Mouse (Mus musculus): Measurements from ENCODE around the gene Xylt1. TPM values are rescaled to one million over a fixed set of nuclear protein-coding genes. Genes with fewer than 3 reads are reported as not detected.

Gene Xylt1
- polyA plus RNA-seq, 1 experiment from 2014 or later = 1.1 TPM

DNA sequence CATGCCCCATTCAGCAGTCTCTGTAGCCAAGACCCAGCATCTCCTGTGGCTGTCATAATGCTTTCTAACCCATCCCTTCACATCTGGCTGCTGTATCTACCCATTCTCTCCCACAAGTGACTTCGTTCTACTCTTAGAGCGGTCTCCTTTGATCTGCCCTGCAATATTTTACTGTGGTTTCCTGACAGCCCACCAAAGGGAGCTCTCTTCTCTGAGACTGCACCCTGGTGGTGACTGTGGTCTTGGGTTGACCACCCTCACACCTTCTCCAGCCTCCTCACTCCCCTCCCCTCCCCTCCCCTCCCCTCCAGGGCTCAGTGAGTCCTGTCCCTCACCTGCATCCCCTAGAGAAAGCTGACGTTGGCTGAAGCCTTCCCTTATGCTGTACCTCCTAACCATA is 178.3 kb downstream of the Xylt1 start:
- Histone ChIP-seq H3K4me2 (ENCODE audit: low read depth, low read length) (no peak overlapping the region), H3K36me3 (ENCODE audit: control insufficient read depth, insufficient read depth) (no peaks in the 10 kb centered on the region), H3K27me3 (ENCODE audit: control insufficient read depth, insufficient read depth, low read length) (no peaks in the 10 kb centered on the region), H3K4me3 (ENCODE audit: low read length) (no peak overlapping the region), H3K9me3 (replicated peaks; ENCODE audit: control insufficient read depth, low read length) (no peaks in the 10 kb centered on the region), H3K9ac (ENCODE audit: low read length) (no peak overlapping the region), H3K27ac (ENCODE audit: low read length) (no peak overlapping the region), H3K4me1 (ENCODE audit: control insufficient read depth, insufficient read depth, low read length) (peaks cover 11% of the 10 kb centered on the region)
- ATAC-seq (replicated peaks; ENCODE audit: extremely low read depth, insufficient read depth, low FRiP score) = no peak; the same call in 1 of the 2 replicates
- WGBS = 75% methylated on average over 3 of the region's 3 CpGs

DNA sequence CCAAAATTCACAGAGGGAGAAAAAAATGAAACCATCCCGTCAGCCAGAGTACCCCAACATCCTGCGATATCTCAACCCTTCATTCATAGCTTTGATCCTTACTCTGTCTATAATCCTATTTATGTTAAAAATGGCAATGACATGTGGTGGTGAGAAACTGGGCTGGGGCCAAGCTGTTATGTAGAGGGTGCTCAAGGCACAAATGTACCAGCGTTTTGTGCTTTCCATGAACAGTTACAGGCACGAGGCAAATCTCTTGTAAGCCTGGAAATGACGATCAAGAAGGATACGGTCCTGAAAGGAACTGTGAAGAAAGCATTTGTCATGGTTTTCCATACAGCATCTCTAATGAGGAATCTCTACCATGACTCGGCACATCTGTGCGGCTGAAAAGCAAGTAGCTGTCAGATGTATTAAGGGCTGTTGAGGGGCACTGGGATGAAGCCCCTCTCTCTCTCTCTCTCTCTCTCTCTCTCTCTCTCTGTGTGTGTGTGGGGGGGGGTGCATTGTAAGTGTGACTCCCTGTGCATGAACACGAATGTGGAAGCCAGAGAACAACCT is 183.2 kb downstream of the Xylt1 start:
- no peak overlapping the region for H3K4me3 ChIP-seq (ENCODE audit: low read length)
- 79% methylated on average over 9 of the region's 9 CpGs for WGBS
- no peak for ATAC-seq (replicated peaks; ENCODE audit: extremely low read depth, insufficient read depth, low FRiP score)
- no peak overlapping the region for H3K4me2 ChIP-seq (ENCODE audit: low read depth, low read length)
- H3K9ac ChIP-seq (ENCODE audit: low read length) = no peak overlapping the region
- no peaks in the 10 kb centered on the region for H3K4me1 ChIP-seq (ENCODE audit: control insufficient read depth, insufficient read depth, low read length)
- H3K27me3 ChIP-seq (ENCODE audit: control insufficient read depth, insufficient read depth, low read length) = no peaks in the 10 kb centered on the region
- no peaks in the 10 kb centered on the region for H3K36me3 ChIP-seq (ENCODE audit: control insufficient read depth, insufficient read depth)
- H3K9me3 ChIP-seq (replicated peaks; ENCODE audit: control insufficient read depth, low read length) = no peaks in the 10 kb centered on the region
- H3K27ac ChIP-seq (ENCODE audit: low read length) = no peak overlapping the region

DNA sequence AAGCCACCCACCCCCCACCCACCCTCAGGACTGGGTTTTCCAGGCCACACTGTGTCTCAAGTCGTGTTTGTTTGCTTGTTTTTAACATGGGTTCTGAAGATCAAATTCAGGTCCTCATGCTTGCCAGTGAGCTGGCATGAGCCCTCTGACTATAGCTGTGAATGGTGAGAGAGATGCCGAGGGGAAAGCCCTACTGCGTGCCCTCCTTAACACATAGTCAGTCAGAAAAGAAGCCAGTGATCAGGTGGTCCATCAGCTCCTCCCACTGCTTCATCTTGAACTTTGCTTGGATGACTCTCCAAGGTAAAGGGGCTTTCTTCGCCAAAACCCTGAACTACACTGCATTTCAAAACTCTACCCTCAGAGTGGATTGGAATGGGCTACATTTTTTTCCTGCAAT is 183.8 kb downstream of the Xylt1 start:
- no peak for ATAC-seq (replicated peaks; ENCODE audit: extremely low read depth, insufficient read depth, low FRiP score)
- Histone ChIP-seq H3K4me1 (ENCODE audit: control insufficient read depth, insufficient read depth, low read length) (no peaks in the 10 kb centered on the region), H3K27me3 (ENCODE audit: control insufficient read depth, insufficient read depth, low read length) (no peaks in the 10 kb centered on the region), H3K27ac (ENCODE audit: low read length) (no peak overlapping the region), H3K36me3 (ENCODE audit: control insufficient read depth, insufficient read depth) (no peaks in the 10 kb centered on the region), H3K9me3 (replicated peaks; ENCODE audit: control insufficient read depth, low read length) (no peaks in the 10 kb centered on the region), H3K9ac (ENCODE audit: low read length) (no peak overlapping the region), H3K4me2 (ENCODE audit: low read depth, low read length) (no peak overlapping the region), H3K4me3 (ENCODE audit: low read length) (no peak overlapping the region)
- 80% methylated on average over 4 of the region's 4 CpGs for WGBS

DNA sequence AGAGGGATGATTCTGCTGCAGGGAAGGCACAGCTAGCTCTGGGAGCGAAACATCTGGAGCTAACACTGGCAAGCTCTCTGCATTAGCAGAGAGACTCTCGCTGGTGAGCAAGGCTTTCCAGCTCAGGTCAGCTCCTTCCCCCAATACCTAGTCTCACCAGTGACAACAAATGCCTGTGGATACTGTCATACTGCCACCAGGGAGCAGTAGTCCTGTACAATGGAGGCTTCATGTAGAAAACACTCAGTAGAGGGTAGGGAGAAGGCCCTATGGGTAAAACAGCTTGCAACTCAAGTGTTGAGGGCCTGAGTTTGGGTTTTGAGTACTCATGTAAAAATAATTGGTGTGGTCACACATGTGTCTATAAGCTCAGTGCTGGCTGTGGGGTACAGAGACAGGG is 185.3 kb downstream of the Xylt1 start:
- Histone ChIP-seq H3K9me3 (replicated peaks; ENCODE audit: control insufficient read depth, low read length) (no peaks in the 10 kb centered on the region), H3K9ac (ENCODE audit: low read length) (no peak overlapping the region), H3K27ac (ENCODE audit: low read length) (no peak overlapping the region), H3K4me1 (ENCODE audit: control insufficient read depth, insufficient read depth, low read length) (no peaks in the 10 kb centered on the region), H3K27me3 (ENCODE audit: control insufficient read depth, insufficient read depth, low read length) (no peaks in the 10 kb centered on the region), H3K4me2 (ENCODE audit: low read depth, low read length) (no peak overlapping the region), H3K4me3 (ENCODE audit: low read length) (no peak overlapping the region), H3K36me3 (ENCODE audit: control insufficient read depth, insufficient read depth) (no peaks in the 10 kb centered on the region)
- 70% methylated on average over 2 of the region's 2 CpGs for WGBS
- ATAC-seq (replicated peaks; ENCODE audit: extremely low read depth, insufficient read depth, low FRiP score) = no peak

DNA sequence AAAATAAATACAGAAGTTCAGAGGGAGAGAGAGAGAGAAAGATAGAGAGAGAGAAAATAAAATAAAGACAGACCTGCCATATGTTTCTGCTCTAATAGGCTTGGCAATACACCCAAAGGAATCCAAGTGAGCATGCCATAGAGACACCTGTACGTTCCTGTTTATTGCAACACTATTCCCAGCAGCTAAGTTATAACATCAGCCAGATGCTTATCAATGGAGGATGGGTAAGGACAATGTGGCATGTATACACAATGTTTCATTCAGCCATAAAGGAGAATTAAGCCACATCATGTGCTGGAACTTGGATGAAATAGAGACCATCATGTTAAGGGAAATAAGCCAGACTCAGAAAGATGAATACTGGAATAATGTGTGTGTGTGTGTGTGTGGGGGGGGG is 186.1 kb downstream of the Xylt1 start:
- Histone ChIP-seq H3K4me2 (ENCODE audit: low read depth, low read length) (no peak overlapping the region), H3K9me3 (replicated peaks; ENCODE audit: control insufficient read depth, low read length) (no peaks in the 10 kb centered on the region), H3K4me1 (ENCODE audit: control insufficient read depth, insufficient read depth, low read length) (no peaks in the 10 kb centered on the region), H3K27me3 (ENCODE audit: control insufficient read depth, insufficient read depth, low read length) (no peaks in the 10 kb centered on the region), H3K9ac (ENCODE audit: low read length) (no peak overlapping the region), H3K36me3 (ENCODE audit: control insufficient read depth, insufficient read depth) (no peaks in the 10 kb centered on the region), H3K27ac (ENCODE audit: low read length) (no peak overlapping the region), H3K4me3 (ENCODE audit: low read length) (no peak overlapping the region)
- 81% methylated on average over 1 of the region's 1 CpGs for WGBS
- no peak for ATAC-seq (replicated peaks; ENCODE audit: extremely low read depth, insufficient read depth, low FRiP score)

DNA sequence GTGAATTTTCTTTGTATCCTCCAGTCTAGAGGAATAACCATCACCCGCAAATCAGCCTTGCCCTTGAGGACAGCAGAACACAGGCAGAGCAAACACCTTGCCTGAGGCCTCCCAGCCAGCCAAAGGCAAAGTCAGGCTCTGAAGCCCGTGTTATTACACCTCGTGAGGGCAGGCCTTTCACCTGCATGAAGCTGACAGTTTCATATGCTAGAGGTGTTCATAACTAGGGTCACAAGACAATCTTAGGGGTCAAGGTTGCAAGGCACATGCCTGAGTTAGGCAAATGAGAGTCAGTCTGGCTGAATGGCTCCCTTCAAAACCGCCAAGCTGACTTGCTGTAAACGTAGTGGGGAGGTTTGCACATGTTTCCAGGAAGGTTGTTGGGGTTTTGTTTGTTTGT is 186.5 kb downstream of the Xylt1 start:
- Histone ChIP-seq H3K36me3 (ENCODE audit: control insufficient read depth, insufficient read depth) (no peaks in the 10 kb centered on the region), H3K27me3 (ENCODE audit: control insufficient read depth, insufficient read depth, low read length) (no peaks in the 10 kb centered on the region), H3K4me2 (ENCODE audit: low read depth, low read length) (no peak overlapping the region), H3K4me3 (ENCODE audit: low read length) (no peak overlapping the region), H3K27ac (ENCODE audit: low read length) (no peak overlapping the region), H3K4me1 (ENCODE audit: control insufficient read depth, insufficient read depth, low read length) (no peaks in the 10 kb centered on the region), H3K9me3 (replicated peaks; ENCODE audit: control insufficient read depth, low read length) (no peaks in the 10 kb centered on the region), H3K9ac (ENCODE audit: low read length) (no peak overlapping the region)
- WGBS = 76% methylated on average over 5 of the region's 5 CpGs
- no peak for ATAC-seq (replicated peaks; ENCODE audit: extremely low read depth, insufficient read depth, low FRiP score)

DNA sequence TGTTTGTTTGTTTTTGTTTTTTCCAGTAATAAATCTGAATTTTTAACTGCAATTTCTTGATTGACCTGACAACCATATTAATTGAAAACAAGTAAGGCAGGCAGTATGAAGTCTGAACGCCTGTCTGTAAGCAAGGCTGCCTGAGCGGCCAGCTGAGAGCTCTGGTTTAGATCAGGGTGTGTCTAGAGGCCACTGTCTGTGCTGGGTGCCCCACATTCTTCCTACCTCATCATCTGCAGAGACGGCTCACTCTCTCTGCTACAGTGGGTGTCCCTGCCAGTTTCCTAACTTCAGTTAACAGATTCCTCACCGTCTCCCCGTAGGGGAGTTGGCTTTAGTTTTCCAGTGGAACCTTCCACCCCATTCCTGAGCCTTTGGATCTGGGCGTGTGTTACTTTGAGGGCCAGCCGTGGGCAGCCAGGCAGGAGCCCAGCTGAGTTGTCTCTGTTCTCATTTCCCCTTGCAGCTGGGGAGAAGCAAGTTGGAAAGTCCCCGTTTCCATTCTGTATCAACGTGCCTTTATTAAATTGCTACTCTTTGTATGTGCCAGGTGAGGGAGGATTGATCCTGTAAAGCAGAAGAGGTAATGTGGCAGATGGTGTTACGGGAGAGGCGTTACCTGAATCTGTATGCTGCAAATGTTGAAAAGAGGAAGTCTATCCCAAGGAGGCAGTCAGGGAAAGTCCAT is 187.0 kb downstream of the Xylt1 start:
- Histone ChIP-seq H3K9ac (ENCODE audit: low read length) (no peak overlapping the region), H3K36me3 (ENCODE audit: control insufficient read depth, insufficient read depth) (no peaks in the 10 kb centered on the region), H3K4me2 (ENCODE audit: low read depth, low read length) (no peak overlapping the region), H3K9me3 (replicated peaks; ENCODE audit: control insufficient read depth, low read length) (no peaks in the 10 kb centered on the region), H3K27me3 (ENCODE audit: control insufficient read depth, insufficient read depth, low read length) (no peaks in the 10 kb centered on the region), H3K4me3 (ENCODE audit: low read length) (no peak overlapping the region), H3K27ac (ENCODE audit: low read length) (no peak overlapping the region), H3K4me1 (ENCODE audit: control insufficient read depth, insufficient read depth, low read length) (no peaks in the 10 kb centered on the region)
- no peak for ATAC-seq (replicated peaks; ENCODE audit: extremely low read depth, insufficient read depth, low FRiP score)
- WGBS = 66% methylated on average over 11 of the region's 11 CpGs

DNA sequence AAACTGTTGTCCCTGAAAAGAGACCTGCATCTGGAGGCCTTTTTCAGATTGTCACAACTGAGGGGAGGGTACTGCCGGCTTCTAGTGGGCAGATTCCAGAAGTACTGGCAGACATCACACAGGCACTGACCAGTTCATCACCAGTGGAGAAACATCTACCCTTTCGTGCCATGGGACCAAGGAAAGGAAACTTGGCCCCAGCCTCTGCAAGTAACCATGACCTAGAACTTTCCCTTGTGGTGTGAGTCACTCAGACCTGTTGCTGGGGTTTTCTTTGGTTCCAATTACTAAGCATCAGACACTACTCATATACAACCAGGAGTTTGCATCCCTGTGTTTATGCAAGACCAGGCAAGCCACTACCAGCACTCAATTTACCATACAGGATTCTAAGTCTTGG is 190.4 kb downstream of the Xylt1 start:
- 75% methylated on average over 2 of the region's 2 CpGs for WGBS
- ATAC-seq (replicated peaks; ENCODE audit: extremely low read depth, insufficient read depth, low FRiP score) = no peak

DNA sequence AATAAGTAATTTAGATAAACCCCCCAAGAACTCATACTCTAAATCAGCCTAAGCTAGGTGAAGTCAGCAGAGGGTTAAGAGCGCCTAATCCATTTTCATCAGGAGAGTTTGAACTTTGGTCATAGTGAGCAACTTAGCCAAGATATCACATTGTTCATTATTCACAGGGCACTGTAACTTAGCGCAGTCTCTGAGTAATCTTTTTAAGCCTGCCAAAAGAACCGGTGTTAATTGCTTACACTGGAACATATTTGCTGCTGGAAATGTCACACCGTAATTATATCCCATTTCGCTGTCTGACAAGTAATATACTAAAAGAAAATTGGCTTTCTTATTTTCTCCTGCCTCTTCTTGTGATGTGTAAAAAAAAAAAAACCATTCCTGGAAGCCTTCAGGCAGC is 190.9 kb downstream of the Xylt1 start:
- Histone ChIP-seq H3K4me2 (ENCODE audit: low read depth, low read length) (no peak overlapping the region), H3K27me3 (ENCODE audit: control insufficient read depth, insufficient read depth, low read length) (no peaks in the 10 kb centered on the region), H3K4me1 (ENCODE audit: control insufficient read depth, insufficient read depth, low read length) (peaks cover 3% of the 10 kb centered on the region; the same call in 1 of the 2 replicates), H3K4me3 (ENCODE audit: low read length) (no peak overlapping the region), H3K9me3 (replicated peaks; ENCODE audit: control insufficient read depth, low read length) (no peaks in the 10 kb centered on the region), H3K9ac (ENCODE audit: low read length) (no peak overlapping the region), H3K27ac (ENCODE audit: low read length) (no peak overlapping the region), H3K36me3 (ENCODE audit: control insufficient read depth, insufficient read depth) (no peaks in the 10 kb centered on the region)
- ATAC-seq (replicated peaks; ENCODE audit: extremely low read depth, insufficient read depth, low FRiP score) = no peak
- WGBS = 78% methylated on average over 5 of the region's 5 CpGs

More for the DNA sequence above, 190.4 kb downstream of the Xylt1 start:
- no peaks in the 10 kb centered on the region for H3K36me3 ChIP-seq (ENCODE audit: control insufficient read depth, insufficient read depth)
- no peak overlapping the region for H3K4me3 ChIP-seq (ENCODE audit: low read length)
- H3K9me3 ChIP-seq (replicated peaks; ENCODE audit: control insufficient read depth, low read length) = no peaks in the 10 kb centered on the region
- H3K27ac ChIP-seq (ENCODE audit: low read length) = no peak overlapping the region
- H3K27me3 ChIP-seq (ENCODE audit: control insufficient read depth, insufficient read depth, low read length) = no peaks in the 10 kb centered on the region
- H3K9ac ChIP-seq (ENCODE audit: low read length) = no peak overlapping the region
- peaks cover 3% of the 10 kb centered on the region; the same call in 1 of the 2 replicates for H3K4me1 ChIP-seq (ENCODE audit: control insufficient read depth, insufficient read depth, low read length)
- H3K4me2 ChIP-seq (ENCODE audit: low read depth, low read length) = no peak overlapping the region

Data from heart, embryonic 16.5 days (tissue).